Mouse (Mus musculus) forebrain, embryonic 11.5 days (tissue): ENCODE measurements around the gene Zfp281. TPM values are rescaled to one million over a fixed set of nuclear protein-coding genes. Genes with fewer than 3 reads are reported as not detected.

Source experiments
- ATAC-seq: fragments of 200-750 bp; cut with Nextera tagmentation; replicated peaks from 2 replicates; pipeline ENCODE4 v1.8.0; 2017; ENCODE audit warnings: moderate TSS enrichment; ENCODE audit not compliant: low FRiP score
- DNase-seq: peaks from one replicate; pipeline ENCODE4 v3.0.0-alpha.2; 2017; ENCODE audit warnings: low spot score
- H3K27ac ChIP-seq: fragments of 300-500 bp; sonication (generic); 2 replicates; pipeline ENCODE4 v1.5.1; 2014; ENCODE audit warnings: low read depth, low read length
- H3K27me3 ChIP-seq: fragments of 300-500 bp; sonication (generic); 2 replicates; pipeline ENCODE4 v1.6.1; 2014; ENCODE audit warnings: mild to moderate bottlenecking, low read length, mixed read lengths; ENCODE audit not compliant: control insufficient read depth, insufficient read depth
- H3K36me3 ChIP-seq: fragments of 300-500 bp; sonication (generic); 2 replicates; pipeline ENCODE4 v1.6.1; 2014; ENCODE audit warnings: mild to moderate bottlenecking, low read length, moderate library complexity, mixed read lengths; ENCODE audit not compliant: control insufficient read depth, insufficient read depth
- H3K4me1 ChIP-seq: fragments of 300-500 bp; sonication (generic); replicated peaks from 2 replicates; pipeline ENCODE4 v1.6.1; 2014; ENCODE audit warnings: low read length, mixed read lengths; ENCODE audit not compliant: control insufficient read depth, insufficient read depth
- H3K4me2 ChIP-seq: fragments of 300-500 bp; sonication (generic); 2 replicates; pipeline ENCODE4 v1.6.1; 2014; ENCODE audit warnings: low read depth, mild to moderate bottlenecking, low read length, moderate library complexity, mixed read lengths; ENCODE audit not compliant: severe bottlenecking
- H3K4me3 ChIP-seq: fragments of 300-500 bp; sonication (generic); 2 replicates; pipeline ENCODE4 v1.5.1; 2014; ENCODE audit warnings: low read depth, low read length
- H3K9ac ChIP-seq: fragments of 300-500 bp; sonication (generic); 2 replicates; pipeline ENCODE4 v1.6.1; 2014; ENCODE audit warnings: low read length
- H3K9me3 ChIP-seq: fragments of 300-500 bp; sonication (generic); 2 replicates; pipeline ENCODE4 v1.6.1; 2016; ENCODE audit warnings: low read length, mixed read lengths; ENCODE audit not compliant: control insufficient read depth
- WGBS: fragments of 180-500 bp; shearing (Covaris S2); extraction: QIAGEN DNeasy Blood & Tissue Kit; methylation state at CpG from one replicate; pipeline ENCODE4 v1.1.7; 2014; 5-methylcytosine and 5-hydroxymethylcytosine counted together
- polyA plus RNA-seq: library from polyadenylated mRNA; unstranded; fragments of >200 nt; fragmentation: Nextera tagmentation; extraction: Ambion mirVana; gene quantifications from 2 replicates; pipeline ENCODE4 v1.2.1, GENCODE M21; 2014

Zfp281 gene
- polyA plus RNA-seq, 1 experiment from 2014 or later = 35.6 TPM

DNA sequence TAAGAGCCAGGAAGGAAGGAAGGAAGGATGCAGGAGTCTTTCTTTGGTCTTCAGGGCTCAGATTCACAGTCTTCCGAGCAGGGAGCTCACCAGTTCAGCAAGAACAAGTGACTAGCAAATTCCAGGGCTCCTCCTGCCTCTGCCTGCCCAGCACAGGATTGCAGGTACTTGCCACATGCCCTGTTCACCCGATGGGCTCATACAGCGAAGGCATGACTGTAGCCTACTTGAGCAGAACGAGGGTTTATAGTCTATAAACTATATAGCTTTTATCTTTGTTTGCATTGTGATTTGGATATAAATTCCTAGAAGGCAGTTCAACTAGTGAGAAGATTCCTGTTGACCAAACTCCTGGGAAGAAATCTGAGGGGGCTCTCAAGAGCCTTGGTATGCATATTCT is 18.4 kb upstream of the Zfp281 start:
- no peaks in the 10 kb centered on the region for H3K4me1 ChIP-seq
- H3K9me3 ChIP-seq = no peaks in the 10 kb centered on the region
- ATAC-seq (no peak), DNase-seq (no peak)
- 88% methylated on average over 4 of the region's 4 CpGs for WGBS
- H3K4me3 ChIP-seq = no peak overlapping the region
- H3K9ac ChIP-seq = no peak overlapping the region
- H3K27ac ChIP-seq = no peak overlapping the region
- no peaks in the 10 kb centered on the region for H3K36me3 ChIP-seq
- no peaks in the 10 kb centered on the region for H3K27me3 ChIP-seq
- H3K4me2 ChIP-seq = no peak overlapping the region

DNA sequence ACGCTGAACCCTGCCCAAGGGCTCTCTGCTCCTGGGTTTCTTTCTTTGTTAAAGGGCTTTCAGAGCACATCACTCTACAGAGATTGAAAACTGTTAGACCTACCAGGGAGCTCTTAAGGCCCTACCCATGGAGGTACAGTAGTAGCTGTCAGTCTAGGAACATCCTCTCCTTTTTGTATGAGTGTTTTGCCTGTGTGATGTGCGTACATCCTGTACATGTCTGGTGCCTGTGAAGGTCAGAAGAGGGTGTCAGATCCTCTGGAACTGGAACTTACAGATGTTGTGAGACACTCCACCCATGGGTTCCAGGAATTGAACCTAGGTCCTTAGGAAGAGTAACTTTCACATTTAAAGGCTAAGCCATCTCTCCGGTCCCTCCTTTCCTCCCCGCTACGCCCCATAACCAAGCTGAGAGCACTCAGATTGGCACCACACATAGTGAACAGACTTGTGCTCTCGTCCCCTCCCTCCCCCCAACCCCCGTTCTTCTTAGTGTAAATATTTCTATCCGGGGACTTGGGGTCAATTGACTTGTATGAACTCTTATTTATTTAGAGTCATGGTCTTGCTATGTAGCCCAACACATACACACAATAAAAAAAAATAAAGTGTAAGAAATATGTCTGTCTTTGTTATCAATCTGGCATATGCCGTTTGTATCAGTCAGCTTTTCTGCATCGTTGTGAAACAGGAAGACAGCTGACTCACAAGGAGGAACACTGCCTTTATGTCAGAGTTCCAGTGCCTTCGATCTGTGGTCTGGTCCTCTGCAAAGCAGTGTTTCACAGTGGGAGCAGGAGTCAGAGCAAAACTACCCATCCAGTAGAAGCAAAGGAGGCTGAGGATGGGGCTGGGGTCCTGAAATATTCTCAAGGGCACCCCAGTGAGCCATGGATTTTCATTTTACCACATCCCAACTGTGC is 16.1 kb upstream of the Zfp281 start:
- H3K4me3 ChIP-seq = no peak overlapping the region
- H3K9me3 ChIP-seq = no peaks in the 10 kb centered on the region
- 89% methylated on average over 11 of the region's 11 CpGs for WGBS
- DNase-seq (no peak), ATAC-seq (no peak)
- no peaks in the 10 kb centered on the region for H3K36me3 ChIP-seq
- H3K27ac ChIP-seq = no peak overlapping the region
- no peaks in the 10 kb centered on the region for H3K27me3 ChIP-seq
- no peak overlapping the region for H3K4me2 ChIP-seq
- no peak overlapping the region for H3K9ac ChIP-seq
- no peaks in the 10 kb centered on the region; the same call in 1 of the 2 replicates for H3K4me1 ChIP-seq

DNA sequence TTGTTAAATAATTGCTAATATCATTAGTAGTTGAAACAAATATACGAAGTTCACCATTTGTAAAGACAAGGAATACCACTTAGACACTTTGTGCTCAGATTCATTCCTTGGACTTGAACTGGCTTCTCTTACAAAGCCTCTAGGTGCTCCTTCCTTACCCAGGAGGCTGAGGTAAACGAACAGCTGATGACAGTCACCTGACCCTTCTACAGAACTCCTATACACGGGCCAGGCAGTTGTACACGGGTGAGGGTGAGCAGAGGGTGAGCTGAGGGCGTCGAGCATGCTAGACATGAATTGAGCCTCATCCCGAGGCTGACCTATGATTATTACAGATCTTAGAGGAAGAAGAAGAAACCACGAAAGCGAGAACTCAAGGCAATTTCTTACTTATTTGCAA is 12.9 kb upstream of the Zfp281 start:
- H3K4me3 ChIP-seq = no peak overlapping the region
- H3K4me2 ChIP-seq = no peak overlapping the region
- H3K27ac ChIP-seq = no peak overlapping the region
- DNase-seq (no peak), ATAC-seq (no peak)
- no peaks in the 10 kb centered on the region for H3K27me3 ChIP-seq
- no peak overlapping the region for H3K9ac ChIP-seq
- no peaks in the 10 kb centered on the region for H3K36me3 ChIP-seq
- WGBS = 83% methylated on average over 9 of the region's 9 CpGs
- no peaks in the 10 kb centered on the region for H3K9me3 ChIP-seq
- no peaks in the 10 kb centered on the region; the same call in 1 of the 2 replicates for H3K4me1 ChIP-seq

DNA sequence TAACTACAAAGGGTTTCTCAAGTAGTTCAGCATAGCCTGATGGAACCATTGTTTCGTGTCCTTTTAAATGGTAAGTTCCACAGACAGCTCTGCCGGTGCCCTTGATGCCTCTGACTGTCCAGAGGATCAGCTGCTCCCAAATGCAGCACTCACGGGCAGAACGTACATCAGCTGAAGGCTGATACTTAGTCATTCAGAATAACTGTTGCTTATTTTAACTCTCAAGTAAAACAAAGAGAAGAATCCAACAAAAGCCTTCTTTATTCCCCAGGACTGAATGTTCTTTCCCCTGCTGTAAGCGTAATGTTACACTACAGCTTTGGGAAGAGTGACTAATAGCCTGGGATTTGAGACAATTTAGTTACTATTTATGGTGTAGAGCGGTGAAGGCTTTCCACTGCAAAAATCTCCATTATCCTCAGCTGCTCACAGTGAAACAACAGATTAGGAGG is 11.4 kb upstream of the Zfp281 start:
- no peaks in the 10 kb centered on the region; the same call in 1 of the 2 replicates for H3K4me1 ChIP-seq
- 41% methylated on average over 6 of the region's 6 CpGs for WGBS
- ATAC-seq (no peak), DNase-seq (no peak)
- H3K9ac ChIP-seq = no peak overlapping the region
- no peak overlapping the region for H3K27ac ChIP-seq
- no peak overlapping the region for H3K4me2 ChIP-seq
- no peak overlapping the region for H3K4me3 ChIP-seq
- H3K36me3 ChIP-seq = no peaks in the 10 kb centered on the region
- no peaks in the 10 kb centered on the region for H3K9me3 ChIP-seq
- no peaks in the 10 kb centered on the region for H3K27me3 ChIP-seq

DNA sequence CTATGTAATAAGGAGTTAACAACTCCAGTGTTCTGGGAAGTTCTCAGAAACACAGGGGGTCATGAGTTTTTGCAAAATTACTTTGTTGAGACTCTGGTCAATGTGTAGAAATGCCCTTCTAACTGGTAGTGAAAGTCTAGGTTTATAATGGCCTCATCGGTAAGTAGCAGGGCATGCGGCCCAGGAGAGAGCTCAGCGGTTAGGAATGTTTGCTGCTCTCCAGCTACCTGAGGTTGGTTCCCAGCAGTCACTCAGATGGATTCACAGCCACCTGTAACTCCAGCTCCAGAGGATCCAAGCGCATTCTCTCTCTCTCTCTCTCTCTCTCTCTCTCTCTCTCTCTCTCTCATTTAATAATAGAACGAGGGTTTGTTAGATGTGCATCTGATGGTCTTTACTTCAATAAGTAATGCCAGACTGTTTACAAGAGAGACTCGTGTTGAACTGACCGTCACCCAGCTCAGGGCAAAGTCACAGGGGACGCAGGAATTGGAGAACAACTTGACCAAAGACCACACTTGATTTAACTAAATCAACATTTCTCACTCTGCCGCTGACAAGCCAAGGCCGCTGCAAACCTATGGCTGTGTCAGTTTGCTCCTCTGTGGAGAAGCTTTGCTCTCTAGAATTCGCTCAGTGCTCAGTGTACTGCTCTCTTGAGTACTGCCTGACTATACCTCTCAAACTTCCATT is 9.8 kb upstream of the Zfp281 start:
- Histone ChIP-seq H3K27ac (no peak overlapping the region), H3K4me1 (no peaks in the 10 kb centered on the region; the same call in 1 of the 2 replicates), H3K27me3 (no peaks in the 10 kb centered on the region), H3K4me3 (no peak overlapping the region), H3K9ac (no peak overlapping the region), H3K9me3 (no peaks in the 10 kb centered on the region), H3K4me2 (no peak overlapping the region), H3K36me3 (no peaks in the 10 kb centered on the region)
- 90% methylated on average over 11 of the region's 11 CpGs for WGBS
- no peak for ATAC-seq
- no peak for DNase-seq

DNA sequence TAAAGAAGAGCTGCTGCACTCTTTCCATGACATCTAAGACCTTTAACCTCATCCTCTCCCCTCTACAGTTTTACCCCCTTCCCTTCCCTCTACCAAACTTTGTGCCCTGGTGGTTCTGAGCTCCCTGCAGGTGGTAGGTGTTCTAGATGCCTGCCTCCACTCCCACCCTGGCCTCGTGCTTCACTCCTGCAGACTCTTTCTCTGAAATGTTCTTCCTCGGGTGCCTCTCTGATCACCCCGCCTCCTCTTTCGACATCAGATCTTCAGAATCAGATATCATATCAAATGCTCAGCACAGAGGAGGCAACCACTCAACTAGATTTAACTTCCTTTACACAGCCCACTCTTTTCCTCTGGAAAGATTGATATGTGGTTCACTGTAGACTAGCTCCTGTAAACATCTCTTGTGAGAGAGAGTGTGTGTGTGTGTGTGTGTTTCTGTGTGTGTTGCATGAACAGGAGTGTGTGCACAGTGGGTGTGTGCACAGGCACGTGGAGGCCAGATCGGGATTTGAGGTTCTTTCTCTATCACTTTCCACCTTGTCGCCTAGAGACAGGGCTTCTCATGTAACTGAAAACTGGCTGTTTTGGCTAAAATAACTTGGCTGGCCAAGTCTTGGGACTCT is 7.4 kb upstream of the Zfp281 start:
- WGBS = 85% methylated on average over 7 of the region's 7 CpGs
- Histone ChIP-seq H3K27ac (no peak overlapping the region), H3K9me3 (no peaks in the 10 kb centered on the region), H3K4me1 (no peaks in the 10 kb centered on the region; the same call in 1 of the 2 replicates), H3K4me3 (no peak overlapping the region), H3K36me3 (no peaks in the 10 kb centered on the region), H3K27me3 (no peaks in the 10 kb centered on the region), H3K4me2 (no peak overlapping the region), H3K9ac (no peak overlapping the region)
- DNase-seq (no peak), ATAC-seq (no peak)

DNA sequence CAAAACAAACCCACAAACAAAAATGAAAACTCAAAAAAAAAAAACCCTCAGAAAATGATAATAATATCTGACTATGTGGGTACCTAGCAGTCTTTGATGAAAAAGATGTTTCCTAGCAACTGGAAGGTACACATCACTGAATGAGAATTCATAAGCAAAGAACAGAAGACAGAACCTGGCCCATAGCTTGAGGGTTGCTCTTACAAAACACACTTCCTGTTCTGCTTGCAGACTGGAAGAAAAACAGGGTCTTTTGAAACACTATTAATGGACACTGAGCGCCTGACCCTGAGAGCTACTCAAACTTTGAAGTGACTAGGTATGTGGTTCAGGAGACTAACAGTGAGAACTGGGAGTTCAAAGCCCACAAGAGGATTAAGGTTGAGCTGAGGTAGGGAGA is 6.1 kb upstream of the Zfp281 start:
- Histone ChIP-seq H3K9ac (no peak overlapping the region), H3K36me3 (no peaks in the 10 kb centered on the region), H3K27ac (no peak overlapping the region), H3K4me3 (no peak overlapping the region), H3K9me3 (no peaks in the 10 kb centered on the region), H3K4me1 (no peaks in the 10 kb centered on the region; the same call in 1 of the 2 replicates), H3K4me2 (no peak overlapping the region), H3K27me3 (no peaks in the 10 kb centered on the region)
- ATAC-seq = no peak
- 86% methylated on average over 1 of the region's 1 CpGs for WGBS
- no peak for DNase-seq

DNA sequence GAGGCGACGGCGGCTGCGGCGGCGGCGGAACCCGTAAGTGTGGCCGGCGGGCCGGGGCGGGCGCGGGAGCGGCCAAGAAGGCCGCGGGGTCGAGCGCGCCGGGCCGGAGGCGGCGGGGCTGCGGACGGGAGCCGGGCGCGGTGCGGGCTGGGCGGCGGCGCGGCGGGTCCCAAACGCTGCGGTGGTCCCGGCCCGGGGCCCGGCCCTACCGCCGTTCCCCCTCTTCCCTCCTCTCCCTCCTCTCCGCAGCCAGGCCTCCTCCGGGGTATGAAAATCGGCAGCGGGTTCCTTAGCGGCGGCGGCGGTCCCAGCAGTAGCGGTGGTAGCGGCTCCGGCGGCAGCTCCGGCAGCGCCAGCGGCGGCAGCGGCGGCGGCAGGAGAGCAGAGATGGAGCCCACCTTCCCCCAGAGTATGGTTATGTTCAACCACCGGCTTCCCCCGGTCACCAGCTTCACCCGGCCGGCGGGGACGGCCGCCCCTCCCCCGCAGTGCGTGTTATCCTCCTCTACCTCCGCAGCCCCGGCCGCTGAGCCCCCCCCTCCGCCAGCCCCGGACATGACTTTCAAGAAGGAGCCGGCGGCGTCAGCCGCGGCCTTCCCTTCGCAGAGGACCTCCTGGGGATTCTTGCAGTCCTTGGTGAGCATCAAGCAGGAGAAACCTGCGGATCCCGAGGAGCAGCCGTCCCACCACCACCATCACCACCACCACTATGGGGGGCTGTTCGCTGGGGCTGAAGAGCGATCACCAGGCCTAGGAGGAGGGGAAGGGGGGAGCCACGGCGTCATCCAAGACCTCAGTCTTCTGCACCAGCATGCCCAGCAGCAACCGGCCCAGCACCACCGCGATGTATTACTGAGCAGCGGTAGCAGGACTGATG is 556 bp downstream of the Zfp281 start:
- Histone ChIP-seq H3K27ac (peak overlapping the region; percentile 68), H3K27me3 (no peaks in the 10 kb centered on the region), H3K9ac (peak overlapping the region; percentile 96), H3K9me3 (no peaks in the 10 kb centered on the region), H3K36me3 (peaks cover 16% of the 10 kb centered on the region; the same call in 1 of the 2 replicates), H3K4me2 (peak overlapping the region; percentile 78), H3K4me3 (peak overlapping the region; percentile 93), H3K4me1 (peaks cover 3% of the 10 kb centered on the region; the same call in 1 of the 2 replicates)
- peak; percentile 63 for ATAC-seq
- 2% methylated on average over 66 of the region's 92 CpGs for WGBS
- DNase-seq = peak; percentile 75
